Mouse (Mus musculus) forebrain, embryonic 11.5 days (tissue): ENCODE results near the gene C1qtnf5. TPM values are rescaled to one million over a fixed set of nuclear protein-coding genes. Genes with fewer than 3 reads are reported as not detected.
A peak's percentile ranks its signal among the peaks of the same experiment; 100 is the strongest.

Source experiments
- ATAC-seq: fragments of 200-750 bp; cut with Nextera tagmentation; replicated peaks from 2 replicates; pipeline ENCODE4 v1.8.0; 2017; ENCODE audit warnings: moderate TSS enrichment; ENCODE audit not compliant: low FRiP score
- DNase-seq: peaks from one replicate; pipeline ENCODE4 v3.0.0-alpha.2; 2017; ENCODE audit warnings: low spot score
- H3K27ac ChIP-seq: fragments of 300-500 bp; sonication (generic); 2 replicates; pipeline ENCODE4 v1.5.1; 2014; ENCODE audit warnings: low read depth, low read length
- H3K27me3 ChIP-seq: fragments of 300-500 bp; sonication (generic); 2 replicates; pipeline ENCODE4 v1.6.1; 2014; ENCODE audit warnings: mild to moderate bottlenecking, low read length, mixed read lengths; ENCODE audit not compliant: control insufficient read depth, insufficient read depth
- H3K36me3 ChIP-seq: fragments of 300-500 bp; sonication (generic); 2 replicates; pipeline ENCODE4 v1.6.1; 2014; ENCODE audit warnings: mild to moderate bottlenecking, low read length, moderate library complexity, mixed read lengths; ENCODE audit not compliant: control insufficient read depth, insufficient read depth
- H3K4me1 ChIP-seq: fragments of 300-500 bp; sonication (generic); replicated peaks from 2 replicates; pipeline ENCODE4 v1.6.1; 2014; ENCODE audit warnings: low read length, mixed read lengths; ENCODE audit not compliant: control insufficient read depth, insufficient read depth
- H3K4me2 ChIP-seq: fragments of 300-500 bp; sonication (generic); 2 replicates; pipeline ENCODE4 v1.6.1; 2014; ENCODE audit warnings: low read depth, mild to moderate bottlenecking, low read length, moderate library complexity, mixed read lengths; ENCODE audit not compliant: severe bottlenecking
- H3K4me3 ChIP-seq: fragments of 300-500 bp; sonication (generic); 2 replicates; pipeline ENCODE4 v1.5.1; 2014; ENCODE audit warnings: low read depth, low read length
- H3K9ac ChIP-seq: fragments of 300-500 bp; sonication (generic); 2 replicates; pipeline ENCODE4 v1.6.1; 2014; ENCODE audit warnings: low read length
- H3K9me3 ChIP-seq: fragments of 300-500 bp; sonication (generic); 2 replicates; pipeline ENCODE4 v1.6.1; 2016; ENCODE audit warnings: low read length, mixed read lengths; ENCODE audit not compliant: control insufficient read depth
- WGBS: fragments of 180-500 bp; shearing (Covaris S2); extraction: QIAGEN DNeasy Blood & Tissue Kit; methylation state at CpG from one replicate; pipeline ENCODE4 v1.1.7; 2014; 5-methylcytosine and 5-hydroxymethylcytosine counted together
- polyA plus RNA-seq: library from polyadenylated mRNA; unstranded; fragments of >200 nt; fragmentation: Nextera tagmentation; extraction: Ambion mirVana; gene quantifications from 2 replicates; pipeline ENCODE4 v1.2.1, GENCODE M21; 2014

The C1qtnf5 gene
- polyA plus RNA-seq, 1 experiment from 2014 or later = 0.47 TPM

DNA sequence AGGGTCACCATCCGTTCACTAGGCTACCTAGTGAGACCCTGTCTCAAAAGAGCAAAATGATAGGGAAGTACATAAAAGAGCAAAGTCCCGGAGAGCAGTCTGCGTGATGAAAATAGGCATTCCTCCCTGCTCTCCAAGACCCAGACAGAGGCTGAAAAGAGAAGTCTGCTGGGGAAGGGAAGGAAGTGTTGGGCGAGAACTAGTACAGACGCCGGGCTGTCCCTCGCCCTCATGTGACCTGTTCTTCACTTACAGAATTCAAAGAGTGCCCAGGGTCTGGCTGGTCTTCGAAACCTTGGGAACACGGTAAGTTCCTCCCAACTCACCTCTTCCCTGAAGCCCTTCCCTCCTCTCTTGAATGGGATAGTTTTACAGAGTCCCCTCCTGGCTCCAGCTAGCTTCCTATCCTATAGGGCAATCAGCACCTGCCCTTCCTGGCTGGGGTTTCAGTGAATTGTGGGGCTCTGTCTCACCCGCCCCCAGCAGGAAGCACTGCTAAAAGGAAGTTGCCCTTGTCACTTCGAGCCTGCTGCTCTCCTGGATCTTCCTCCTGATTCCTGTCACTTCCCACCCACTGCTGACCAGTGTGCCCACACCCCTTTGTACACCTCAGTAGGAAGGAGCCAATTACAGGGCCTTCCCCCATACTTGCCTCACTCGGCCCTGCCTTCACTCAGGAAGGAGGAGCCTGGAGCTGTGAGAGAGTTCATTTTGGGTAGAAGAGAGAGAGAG, 18.0 kb upstream of the C1qtnf5 start:
- DNase-seq (no peak), ATAC-seq (no peak)
- Histone ChIP-seq H3K9ac (no peak overlapping the region), H3K36me3 (no peaks in the 10 kb centered on the region), H3K4me3 (no peak overlapping the region), H3K27me3 (peaks cover 17% of the 10 kb centered on the region), H3K4me1 (peaks cover 25% of the 10 kb centered on the region), H3K4me2 (no peak overlapping the region), H3K9me3 (no peaks in the 10 kb centered on the region), H3K27ac (no peak overlapping the region)
- WGBS = 68% methylated on average over 12 of the region's 12 CpGs

- DNase-seq = peak; percentile 89
- H3K27ac ChIP-seq = no peak overlapping the region
- no peak overlapping the region for H3K4me2 ChIP-seq
- no peaks in the 10 kb centered on the region; the same call in 1 of the 2 replicates for H3K27me3 ChIP-seq
- H3K9me3 ChIP-seq = no peaks in the 10 kb centered on the region
- H3K4me3 ChIP-seq = no peak overlapping the region
- no peaks in the 10 kb centered on the region for H3K36me3 ChIP-seq
- WGBS = 35% methylated on average over 24 of the region's 24 CpGs
- peaks cover 5% of the 10 kb centered on the region; the same call in 1 of the 2 replicates for H3K4me1 ChIP-seq
- no peak overlapping the region for H3K9ac ChIP-seq
- ATAC-seq = peak; percentile 61; the same call in 1 of the 2 replicates
Measured at GRCm38 (mm10) chr9:44093612-44094503, 13.2 kb upstream of the C1qtnf5 start.

- Histone ChIP-seq H3K4me1 (peaks cover 5% of the 10 kb centered on the region; the same call in 1 of the 2 replicates), H3K9ac (no peak overlapping the region), H3K27me3 (no peaks in the 10 kb centered on the region), H3K9me3 (no peaks in the 10 kb centered on the region), H3K27ac (no peak overlapping the region), H3K4me3 (no peak overlapping the region), H3K4me2 (no peak overlapping the region), H3K36me3 (no peaks in the 10 kb centered on the region)
- WGBS = 84% methylated on average over 3 of the region's 3 CpGs
- no peak for DNase-seq
- no peak for ATAC-seq
Measured at GRCm38 (mm10) chr9:44094737-44095136, 12.3 kb upstream of the C1qtnf5 start.

- H3K27ac ChIP-seq = no peak overlapping the region
- H3K27me3 ChIP-seq = no peaks in the 10 kb centered on the region
- ATAC-seq (no peak), DNase-seq (no peak)
- no peak overlapping the region for H3K4me3 ChIP-seq
- H3K36me3 ChIP-seq = no peaks in the 10 kb centered on the region
- no peak overlapping the region for H3K4me2 ChIP-seq
- no peaks in the 10 kb centered on the region for H3K9me3 ChIP-seq
- H3K9ac ChIP-seq = no peak overlapping the region
- H3K4me1 ChIP-seq = peaks cover 5% of the 10 kb centered on the region; the same call in 1 of the 2 replicates
- WGBS = 91% methylated on average over 9 of the region's 9 CpGs
Measured at GRCm38 (mm10) chr9:44095781-44096180, 11.3 kb upstream of the C1qtnf5 start.

DNA sequence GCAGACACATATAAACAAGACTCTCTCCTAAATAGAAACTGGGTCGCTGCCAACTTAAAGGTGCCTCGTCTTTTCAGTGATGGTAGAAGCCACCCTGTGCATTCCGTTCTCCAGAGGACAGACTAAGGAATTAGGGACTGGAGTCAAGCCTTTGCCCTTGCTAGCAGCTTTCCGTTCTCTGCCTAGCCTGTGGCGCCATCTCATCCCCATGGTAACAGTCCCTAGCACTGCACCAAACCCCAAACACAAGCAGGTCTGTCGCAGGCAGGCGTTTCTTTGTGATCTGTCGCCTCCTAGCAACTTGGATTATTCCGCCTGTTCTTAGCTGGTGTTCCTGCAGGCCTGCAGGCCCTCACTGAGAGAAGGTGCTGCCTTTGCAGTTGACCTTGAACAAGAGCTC, 10.5 kb upstream of the C1qtnf5 start:
- DNase-seq (peak; percentile 74), ATAC-seq (0 out of 2 replicates have a peak, but pooled peaks have one; percentile 61)
- no peak overlapping the region for H3K9ac ChIP-seq
- peaks cover 5% of the 10 kb centered on the region; the same call in 1 of the 2 replicates for H3K4me1 ChIP-seq
- H3K27ac ChIP-seq = no peak overlapping the region
- H3K27me3 ChIP-seq = no peaks in the 10 kb centered on the region
- H3K4me2 ChIP-seq = no peak overlapping the region
- H3K9me3 ChIP-seq = no peaks in the 10 kb centered on the region
- H3K36me3 ChIP-seq = no peaks in the 10 kb centered on the region
- H3K4me3 ChIP-seq = no peak overlapping the region
- WGBS = 15% methylated on average over 9 of the region's 9 CpGs

GRCm38 (mm10) chr9:44101490-44101889, 5.6 kb upstream of the C1qtnf5 start, which contains the start of gene Mfrp:
Gene Mfrp, plus strand, starts transcription at chr9:44101729.
- WGBS = 49% methylated on average over 9 of the region's 9 CpGs
- ATAC-seq (no peak), DNase-seq (no peak)
- Histone ChIP-seq H3K4me3 (no peak within 1 kb of the TSS), H3K36me3 (no peaks in the 10 kb centered on the region; the same call in 1 of the 2 replicates), H3K27ac (no peak within 1 kb of the TSS), H3K9ac (no peak within 1 kb of the TSS), H3K9me3 (no peaks in the 10 kb centered on the region), H3K27me3 (no peaks in the 10 kb centered on the region), H3K4me2 (no peak within 1 kb of the TSS), H3K4me1 (peaks cover 2% of the 10 kb centered on the region; the same call in 1 of the 2 replicates)

- Histone ChIP-seq H3K4me3 (no peak overlapping the region), H3K27ac (no peak overlapping the region), H3K4me2 (no peak overlapping the region), H3K36me3 (no peaks in the 10 kb centered on the region; the same call in 1 of the 2 replicates), H3K9me3 (no peaks in the 10 kb centered on the region), H3K9ac (no peak overlapping the region), H3K4me1 (peaks cover 23% of the 10 kb centered on the region), H3K27me3 (no peaks in the 10 kb centered on the region)
- no peak for DNase-seq
- ATAC-seq = no peak
- WGBS = 94% methylated on average over 7 of the region's 7 CpGs
Measured at GRCm38 (mm10) chr9:44104881-44105280, 2.2 kb upstream of the C1qtnf5 start.

GRCm38 (mm10) chr9:44105781-44106180, 1.3 kb upstream of the C1qtnf5 start:
- Histone ChIP-seq H3K4me3 (no peak overlapping the region), H3K9me3 (no peaks in the 10 kb centered on the region), H3K36me3 (no peaks in the 10 kb centered on the region; the same call in 1 of the 2 replicates), H3K4me2 (no peak overlapping the region), H3K9ac (no peak overlapping the region), H3K4me1 (peaks cover 25% of the 10 kb centered on the region), H3K27me3 (no peaks in the 10 kb centered on the region), H3K27ac (no peak overlapping the region)
- ATAC-seq = no peak
- 93% methylated on average over 10 of the region's 10 CpGs for WGBS
- DNase-seq = no peak
